Mouse (Mus musculus): Measurements from ENCODE around the gene St3gal3. TPM values are rescaled to one million over a fixed set of nuclear protein-coding genes. Genes with fewer than 3 reads are reported as not detected.

The St3gal3 gene
- polyA plus RNA-seq, 2 experiments = 0.85 to 3.2 TPM

- Histone ChIP-seq H3K27me3 (ENCODE audit: control insufficient read depth, insufficient read depth, low read length) (no peaks in the 10 kb centered on the region), H3K27ac (no peak overlapping the region), H3K9ac (replicated peaks) (no peak overlapping the region), H3K4me3 (ENCODE audit: insufficient read depth in 1 of 2, low read depth in 2 of 2, low read length in 2 of 2) (no peak overlapping the region), H3K4me2 (ENCODE audit: low read depth) (no peak overlapping the region), H3K36me3 (replicated peaks; ENCODE audit: control insufficient read depth, insufficient read depth, low read depth) (peaks cover 6% of the 10 kb centered on the region; the same call in 1 of the 2 replicates), H3K9me3 (ENCODE audit: control insufficient read depth, low read length) (no peaks in the 10 kb centered on the region), H3K4me1 (replicated peaks; ENCODE audit: control insufficient read depth in 2 of 2, insufficient read depth in 2 of 2, low read length in 1 of 2) (peaks cover 3 to 4% of the 10 kb centered on the region in 2 experiments; a peak in 3 of 4 replicates)
- no peak for DNase-seq (ENCODE audit: low read depth in 3 of 3, low spot score in 3 of 3)
- no peak for ATAC-seq (ENCODE audit: insufficient read depth)
- WGBS (ENCODE audit: insufficient replicate concordance) = 81% methylated on average over 8 of the region's 8 CpGs
- TF ChIP-seq EP300 (IDR thresholded peaks at IDR 0.05; ENCODE audit: low read depth) (no peak), CTCF (IDR thresholded peaks at IDR 0.05; ENCODE audit: low read depth) (no peak)
Observed at GRCm38 (mm10) chr4:117908834-117909453, 225.8 kb downstream of the St3gal3 start.

GRCm38 (mm10) chr4:117906196-117906595, 228.5 kb downstream of the St3gal3 start:
- TF ChIP-seq EP300 (IDR thresholded peaks at IDR 0.05; ENCODE audit: low read depth) (no peak), CTCF (IDR thresholded peaks at IDR 0.05; ENCODE audit: low read depth) (no peak)

GRCm38 (mm10) chr4:117904761-117905160, 230.0 kb downstream of the St3gal3 start:
- Histone ChIP-seq H3K4me3 (ENCODE audit: insufficient read depth in 1 of 2, low read depth in 2 of 2, low read length in 2 of 2) (no peak overlapping the region), H3K27me3 (ENCODE audit: control insufficient read depth, insufficient read depth, low read length) (no peaks in the 10 kb centered on the region), H3K9ac (replicated peaks) (no peak overlapping the region), H3K4me1 (replicated peaks; ENCODE audit: control insufficient read depth in 2 of 2, insufficient read depth in 2 of 2, low read length in 1 of 2) (no peaks in the 10 kb centered on the region), H3K36me3 (replicated peaks; ENCODE audit: control insufficient read depth, insufficient read depth, low read depth) (peaks cover 12% of the 10 kb centered on the region), H3K9me3 (ENCODE audit: control insufficient read depth, low read length) (no peaks in the 10 kb centered on the region), H3K4me2 (ENCODE audit: low read depth) (no peak overlapping the region), H3K27ac (no peak overlapping the region)
- ATAC-seq (ENCODE audit: insufficient read depth) = no peak
- no peak for TF ChIP-seq EP300 (IDR thresholded peaks at IDR 0.05; ENCODE audit: low read depth)
- no peak for TF ChIP-seq CTCF (IDR thresholded peaks at IDR 0.05; ENCODE audit: low read depth)
- no peak for DNase-seq (ENCODE audit: low read depth in 3 of 3, low spot score in 3 of 3)
- WGBS (ENCODE audit: insufficient replicate concordance) = 84% methylated on average over 8 of the region's 8 CpGs

More at GRCm38 (mm10) chr4:117906196-117906595, 228.5 kb downstream of the St3gal3 start:
- Histone ChIP-seq H3K4me3 (ENCODE audit: insufficient read depth in 1 of 2, low read depth in 2 of 2, low read length in 2 of 2) (no peak overlapping the region), H3K27me3 (ENCODE audit: control insufficient read depth, insufficient read depth, low read length) (no peaks in the 10 kb centered on the region), H3K4me2 (ENCODE audit: low read depth) (no peak overlapping the region), H3K27ac (no peak overlapping the region), H3K9me3 (ENCODE audit: control insufficient read depth, low read length) (no peaks in the 10 kb centered on the region), H3K4me1 (replicated peaks; ENCODE audit: control insufficient read depth in 2 of 2, insufficient read depth in 2 of 2, low read length in 1 of 2) (no peaks in the 10 kb centered on the region), H3K36me3 (replicated peaks; ENCODE audit: control insufficient read depth, insufficient read depth, low read depth) (peaks cover 5% of the 10 kb centered on the region; the same call in 1 of the 2 replicates), H3K9ac (replicated peaks) (no peak overlapping the region)
- DNase-seq (ENCODE audit: low read depth in 3 of 3, low spot score in 3 of 3) = no peak
- WGBS (ENCODE audit: insufficient replicate concordance) = 86% methylated on average over 3 of the region's 3 CpGs
- ATAC-seq (ENCODE audit: insufficient read depth) = no peak

DNA sequence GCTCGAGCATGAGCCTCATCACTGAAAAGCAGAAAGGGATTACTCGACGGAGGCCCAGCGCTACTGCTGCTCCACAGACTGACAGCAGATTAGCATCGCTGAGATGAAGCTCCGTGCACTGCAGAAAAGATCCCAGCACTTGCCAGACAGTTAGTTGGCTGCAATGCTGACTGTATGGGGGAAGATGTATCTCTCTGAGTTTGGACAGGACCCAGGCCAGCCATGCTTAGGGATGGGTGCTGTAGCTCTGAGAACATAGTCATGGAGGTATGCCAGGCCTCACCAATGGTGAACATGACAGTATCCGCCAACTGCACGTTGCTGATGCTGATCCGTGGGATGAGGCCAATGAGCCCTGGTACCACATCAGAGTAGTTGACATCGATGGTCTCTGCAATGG, 230.6 kb downstream of the St3gal3 start:
- ATAC-seq (ENCODE audit: insufficient read depth) = no peak
- WGBS (ENCODE audit: insufficient replicate concordance) = 92% methylated on average over 10 of the region's 10 CpGs
- H3K36me3 ChIP-seq (replicated peaks; ENCODE audit: control insufficient read depth, insufficient read depth, low read depth) = peaks cover 17% of the 10 kb centered on the region

GRCm38 (mm10) chr4:117898111-117898510, 236.6 kb downstream of the St3gal3 start:
- Histone ChIP-seq H3K27ac (no peak overlapping the region), H3K9me3 (ENCODE audit: control insufficient read depth, low read length) (no peaks in the 10 kb centered on the region), H3K9ac (replicated peaks) (no peak overlapping the region), H3K4me3 (ENCODE audit: insufficient read depth in 1 of 2, low read depth in 2 of 2, low read length in 2 of 2) (no peak overlapping the region), H3K4me2 (ENCODE audit: low read depth) (no peak overlapping the region), H3K4me1 (replicated peaks; ENCODE audit: control insufficient read depth in 2 of 2, insufficient read depth in 2 of 2, low read length in 1 of 2) (no peaks in the 10 kb centered on the region), H3K27me3 (ENCODE audit: control insufficient read depth, insufficient read depth, low read length) (no peaks in the 10 kb centered on the region), H3K36me3 (replicated peaks; ENCODE audit: control insufficient read depth, insufficient read depth, low read depth) (peaks cover 22% of the 10 kb centered on the region)
- 64% methylated on average over 3 of the region's 3 CpGs for WGBS (ENCODE audit: insufficient replicate concordance)
- DNase-seq (ENCODE audit: low read depth in 3 of 3, low spot score in 3 of 3) (no peak), ATAC-seq (ENCODE audit: insufficient read depth) (no peak)
- TF ChIP-seq EP300 (IDR thresholded peaks at IDR 0.05; ENCODE audit: low read depth) (no peak), CTCF (IDR thresholded peaks at IDR 0.05; ENCODE audit: low read depth) (no peak)

More for the DNA sequence above, 230.6 kb downstream of the St3gal3 start:
- Histone ChIP-seq H3K4me2 (ENCODE audit: low read depth) (no peak overlapping the region), H3K4me3 (ENCODE audit: insufficient read depth in 1 of 2, low read depth in 2 of 2, low read length in 2 of 2) (no peak overlapping the region), H3K9ac (replicated peaks) (no peak overlapping the region), H3K9me3 (ENCODE audit: control insufficient read depth, low read length) (no peaks in the 10 kb centered on the region), H3K27ac (no peak overlapping the region), H3K4me1 (replicated peaks; ENCODE audit: control insufficient read depth in 2 of 2, insufficient read depth in 2 of 2, low read length in 1 of 2) (no peaks in the 10 kb centered on the region), H3K27me3 (ENCODE audit: control insufficient read depth, insufficient read depth, low read length) (no peaks in the 10 kb centered on the region)
- TF ChIP-seq EP300 (IDR thresholded peaks at IDR 0.05; ENCODE audit: low read depth) (no peak), CTCF (IDR thresholded peaks at IDR 0.05; ENCODE audit: low read depth) (no peak)
- DNase-seq (ENCODE audit: low read depth in 3 of 3, low spot score in 3 of 3) = no peak
